Mouse (Mus musculus) forebrain, embryonic 10.5 days (tissue): ENCODE measurements around the gene Hbq1b. TPM values are rescaled to one million over a fixed set of nuclear protein-coding genes. Genes with fewer than 3 reads are reported as not detected.
A peak's percentile ranks its signal among the peaks of the same experiment; 100 is the strongest.
"Not testable (repeated sequence)": the region's sequence is repeated elsewhere in the genome, so short reads cannot be mapped to it uniquely, and the experiment has no call there.

Experiments used
- DNase-seq: peaks from one replicate; pipeline ENCODE4 v3.0.0-alpha.2; 2017; ENCODE audit warnings: low spot score; ENCODE audit errors: extremely low spot score
- H3K27ac ChIP-seq: fragments of 300-500 bp; sonication (generic); 2 replicates; pipeline ENCODE4 v1.5.1; 2016; ENCODE audit warnings: mild to moderate bottlenecking
- H3K27me3 ChIP-seq: fragments of 300-500 bp; sonication (generic); 2 replicates; pipeline ENCODE4 v1.6.1; 2016; ENCODE audit warnings: mild to moderate bottlenecking; ENCODE audit not compliant: poor library complexity, severe bottlenecking
- H3K36me3 ChIP-seq: fragments of 300-500 bp; sonication (generic); replicated peaks from 2 replicates; pipeline ENCODE4 v1.6.1; 2016; ENCODE audit warnings: mild to moderate bottlenecking, moderate library complexity
- H3K4me1 ChIP-seq: fragments of 300-500 bp; sonication (generic); 2 replicates; pipeline ENCODE4 v1.6.1; 2016
- H3K4me3 ChIP-seq: fragments of 300-500 bp; sonication (generic); 2 replicates; pipeline ENCODE4 v1.5.1; 2016; ENCODE audit warnings: mild to moderate bottlenecking, moderate library complexity
- H3K9me3 ChIP-seq: fragments of 300-500 bp; sonication (generic); 2 replicates; pipeline ENCODE4 v1.6.1; 2016; ENCODE audit warnings: mild to moderate bottlenecking, moderate library complexity
- WGBS: fragments of 180-500 bp; shearing (Covaris S2); methylation state at CpG from one replicate; pipeline ENCODE4 v1.1.7; 2016; 5-methylcytosine and 5-hydroxymethylcytosine counted together
- polyA plus RNA-seq: library from polyadenylated mRNA; unstranded; fragments of >200 nt; fragmentation: Nextera tagmentation; extraction: Ambion mirVana; gene quantifications from 2 replicates; pipeline ENCODE4 v1.2.1, GENCODE M21; 2016

Hbq1b gene
- polyA plus RNA-seq, 1 experiment from 2014 or later, result 10.1 TPM

DNA sequence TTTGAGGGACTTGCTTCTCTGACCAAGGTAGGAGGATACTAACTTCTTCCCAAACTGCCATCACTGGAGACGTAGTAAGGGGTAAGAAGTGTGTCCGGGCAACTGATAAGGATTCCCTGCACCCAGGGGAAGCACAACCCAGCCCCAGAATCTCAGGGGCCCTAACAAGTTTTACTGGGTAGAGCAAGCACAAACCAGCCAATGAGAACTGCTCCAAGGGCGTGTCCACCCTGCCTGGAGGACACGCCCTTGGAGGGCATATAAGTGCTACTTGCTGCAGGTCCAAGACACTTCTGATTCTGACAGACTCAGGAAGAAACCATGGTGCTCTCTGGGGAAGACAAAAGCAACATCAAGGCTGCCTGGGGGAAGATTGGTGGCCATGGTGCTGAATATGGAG is 9.4 kb downstream of the Hbq1b start, which contains the start of gene Hba-a2:
Hba-a2 (plus strand) TSS at position 287 of the 400 bp plus-strand sequence.
- not testable (repeated sequence) for H3K36me3 ChIP-seq, DNase-seq, H3K9me3 ChIP-seq, H3K27ac ChIP-seq, H3K4me3 ChIP-seq, H3K4me1 ChIP-seq
- no CpG with 5 or more reads among the region's 4 CpGs for WGBS
- peaks cover 12% of the 10 kb centered on the region for H3K27me3 ChIP-seq

DNA sequence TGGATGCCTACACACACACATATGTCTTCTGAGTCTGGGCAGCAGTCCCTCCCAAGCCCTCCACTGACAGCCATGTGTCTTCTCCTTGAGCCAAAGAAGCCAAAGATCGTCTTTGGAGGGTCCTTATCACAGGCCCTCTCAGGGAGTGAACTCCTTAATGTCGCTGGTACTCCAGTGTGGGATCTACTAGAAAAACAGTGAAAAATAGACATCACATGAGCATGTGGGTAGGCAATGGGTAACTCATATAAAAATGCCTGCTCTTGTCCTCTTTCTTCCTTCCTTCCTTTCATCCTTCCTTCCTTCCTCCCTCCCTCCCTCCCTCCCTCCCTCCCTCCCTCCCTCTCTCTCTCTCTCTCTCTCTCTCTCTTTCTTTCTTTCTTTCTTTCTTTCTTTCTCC is 10.7 kb downstream of the Hbq1b start:
- 51% methylated on average over 2 of the region's 2 CpGs for WGBS
- H3K27me3 ChIP-seq, result peaks cover 24% of the 10 kb centered on the region
- H3K4me3 ChIP-seq, H3K36me3 ChIP-seq, H3K27ac ChIP-seq, DNase-seq, H3K4me1 ChIP-seq, H3K9me3 ChIP-seq: not testable (repeated sequence)

DNA sequence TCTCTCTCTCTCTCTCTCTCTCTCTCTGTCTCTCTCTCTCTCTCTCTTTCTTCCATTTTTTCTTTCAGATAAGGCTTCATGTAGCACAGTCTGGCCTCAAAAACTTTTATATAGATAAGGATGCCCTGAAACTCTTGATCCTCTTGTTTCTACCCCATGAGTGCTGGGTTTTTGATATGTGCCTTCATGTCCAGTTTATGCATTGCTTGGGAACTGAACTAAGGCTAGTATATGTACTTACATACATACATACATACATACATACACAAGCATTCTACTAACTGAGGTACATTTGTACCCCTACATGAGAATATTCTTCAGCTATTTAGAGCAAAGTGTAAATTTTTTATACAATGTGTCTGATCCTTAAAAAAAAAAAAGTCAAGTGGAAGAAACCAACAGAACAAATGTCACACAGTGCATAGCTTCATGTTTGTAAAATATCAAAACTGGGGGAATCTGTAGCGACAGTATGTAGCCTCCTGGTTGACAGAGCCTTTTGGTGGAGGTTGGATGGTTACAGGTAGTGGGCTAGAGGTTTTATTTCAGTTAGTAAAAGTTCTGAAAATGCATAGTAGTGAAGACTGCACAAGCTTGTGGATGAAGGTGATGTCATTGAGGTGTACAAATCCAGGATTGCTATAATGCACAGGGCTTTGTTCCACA is 11.2 kb downstream of the Hbq1b start:
- no peak for DNase-seq

DNA sequence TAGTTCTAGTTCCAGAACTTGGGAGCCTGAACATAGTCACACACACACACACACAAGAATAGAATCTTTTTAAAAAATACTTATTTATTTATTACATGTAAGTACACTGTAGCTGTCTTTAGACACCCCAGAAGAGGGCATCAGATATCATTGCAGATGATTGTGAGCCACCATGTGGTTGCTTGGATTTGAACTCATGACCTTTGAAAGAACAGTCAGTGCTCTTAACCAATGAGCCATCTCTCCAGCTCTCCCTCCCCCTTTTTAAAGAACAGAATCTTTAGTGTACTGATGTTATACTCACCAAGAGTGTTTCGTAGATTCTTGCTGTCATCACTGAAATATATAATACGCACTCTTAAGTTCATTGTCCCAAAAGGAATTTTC is 11.8 kb downstream of the Hbq1b start:
- Histone ChIP-seq H3K4me3 (no peak overlapping the region), H3K27me3 (peaks cover 26% of the 10 kb centered on the region), H3K9me3 (no peaks in the 10 kb centered on the region), H3K27ac (no peak overlapping the region), H3K36me3 (no peaks in the 10 kb centered on the region), H3K4me1 (0 out of 2 replicates have a peak, but pooled peaks cover 3% of the 10 kb centered on the region)
- DNase-seq, result no peak
- WGBS, result 98% methylated on average over 2 of the region's 2 CpGs

More for the DNA sequence above, 11.2 kb downstream of the Hbq1b start:
- no peaks in the 10 kb centered on the region for H3K36me3 ChIP-seq
- no peak overlapping the region for H3K27ac ChIP-seq
- peaks cover 26% of the 10 kb centered on the region for H3K27me3 ChIP-seq
- H3K4me3 ChIP-seq, result no peak overlapping the region
- WGBS, result 83% methylated on average over 1 of the region's 1 CpGs
- 0 out of 2 replicates have a peak, but pooled peaks cover 3% of the 10 kb centered on the region for H3K4me1 ChIP-seq
- no peaks in the 10 kb centered on the region for H3K9me3 ChIP-seq

DNA sequence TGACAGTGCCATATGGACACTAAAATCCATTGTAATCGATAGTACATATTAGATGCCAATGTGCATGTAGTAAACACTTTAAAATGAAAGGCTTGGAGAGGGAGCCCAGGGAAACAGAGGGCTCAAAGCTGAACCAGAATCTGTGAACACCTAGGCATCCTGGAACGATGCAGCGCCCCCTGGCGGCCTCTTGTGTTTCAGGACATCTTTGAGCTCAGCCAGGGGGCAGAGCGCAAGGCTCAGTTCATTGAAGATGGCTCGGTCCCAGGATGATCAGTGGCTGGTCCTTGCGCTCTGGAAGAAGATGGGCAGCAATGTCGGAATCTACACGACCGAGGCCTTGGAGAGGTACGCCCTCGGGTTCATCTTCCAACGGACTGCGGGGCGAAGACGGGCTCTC is 13.1 kb downstream of the Hbq1b start, which contains the start of gene Hbq1a:
Hbq1a (plus strand) TSS at position 205 of the 400 bp plus-strand sequence.
- H3K9me3 ChIP-seq, H3K36me3 ChIP-seq, H3K27ac ChIP-seq, H3K4me1 ChIP-seq: not testable (repeated sequence)
- DNase-seq, result peak; percentile 62
- H3K27me3 ChIP-seq, result peaks cover 26% of the 10 kb centered on the region
- WGBS, result 7% methylated on average over 16 of the region's 16 CpGs
- peak within 1 kb of the TSS; percentile 36 for H3K4me3 ChIP-seq

DNA sequence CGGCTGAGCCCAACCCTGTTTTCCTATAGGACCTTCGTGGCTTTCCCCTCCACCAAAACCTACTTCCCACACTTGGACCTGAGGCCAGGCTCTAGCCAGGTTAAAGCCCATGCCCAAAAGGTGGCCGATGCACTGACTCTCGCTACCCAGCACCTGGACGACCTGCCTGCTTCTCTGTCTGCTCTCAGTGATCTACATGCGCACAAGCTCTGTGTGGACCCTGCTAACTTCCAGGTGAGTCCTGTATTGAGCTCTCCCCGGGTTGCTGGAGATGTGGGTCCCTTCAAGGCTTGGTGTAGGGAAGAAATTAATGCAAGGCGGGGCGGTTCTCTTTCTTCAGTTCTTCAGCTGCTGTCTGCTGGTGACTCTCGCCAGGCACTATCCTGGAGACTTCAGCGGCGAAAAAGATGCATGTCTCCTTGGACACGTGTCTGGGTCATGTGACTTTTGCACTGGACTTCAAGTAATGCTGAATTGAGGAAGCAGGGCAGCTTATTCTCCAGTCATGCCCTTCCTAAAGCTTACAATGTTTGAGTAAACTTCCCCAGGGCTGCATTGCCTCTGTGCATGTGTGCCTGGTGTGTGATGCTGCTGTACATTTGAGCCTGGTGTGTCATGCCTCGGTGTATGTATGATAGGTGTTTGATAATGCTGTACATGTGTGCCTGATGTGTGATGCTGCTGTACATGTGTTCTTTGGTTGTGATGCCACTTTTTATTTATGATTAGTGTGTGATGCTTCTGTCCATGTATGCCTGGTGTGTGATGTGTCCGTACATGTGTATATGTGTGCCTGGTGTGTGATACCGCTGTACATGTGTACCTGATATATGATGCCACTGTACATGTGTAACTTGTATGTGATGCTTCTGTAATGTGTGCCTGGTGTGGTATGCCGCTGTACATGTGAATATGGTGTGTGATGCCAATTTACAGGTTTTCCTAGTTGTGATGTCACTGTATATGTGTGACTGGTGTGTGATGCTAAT is 13.8 kb downstream of the Hbq1b start:
- peak overlapping the region; percentile 36 for H3K4me3 ChIP-seq
- 64% methylated on average over 16 of the region's 17 CpGs for WGBS

DNA sequence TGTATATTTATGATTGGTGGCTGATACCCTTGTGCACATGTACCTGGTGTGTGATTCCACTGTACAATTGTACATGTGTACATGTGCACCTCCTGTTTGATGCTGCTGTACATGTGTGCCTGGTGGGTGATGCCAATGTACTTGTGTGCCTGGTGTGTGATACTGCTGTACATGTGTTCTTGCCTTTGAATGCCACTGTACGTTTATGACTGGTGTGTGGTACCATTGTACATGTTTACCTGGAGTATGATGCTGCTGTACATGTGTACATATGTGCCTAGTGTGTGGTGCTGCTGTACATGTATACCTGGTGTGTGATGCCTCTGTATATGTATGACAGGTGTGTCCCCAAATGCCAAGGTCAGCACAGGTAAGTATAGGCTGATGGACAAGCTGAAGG is 14.7 kb downstream of the Hbq1b start:
- peaks cover 26% of the 10 kb centered on the region for H3K27me3 ChIP-seq
- 0 out of 2 replicates have a peak, but pooled peaks cover 3% of the 10 kb centered on the region for H3K4me1 ChIP-seq
- DNase-seq, result no peak
- H3K36me3 ChIP-seq, result no peaks in the 10 kb centered on the region
- no peak overlapping the region for H3K4me3 ChIP-seq
- no peak overlapping the region for H3K27ac ChIP-seq
- WGBS, result 82% methylated on average over 1 of the region's 1 CpGs
- H3K9me3 ChIP-seq, result no peaks in the 10 kb centered on the region

More for the DNA sequence above, 13.8 kb downstream of the Hbq1b start:
- H3K36me3 ChIP-seq, result no peaks in the 10 kb centered on the region
- no peaks in the 10 kb centered on the region for H3K9me3 ChIP-seq
- peaks cover 26% of the 10 kb centered on the region for H3K27me3 ChIP-seq
- H3K27ac ChIP-seq, result no peak overlapping the region
- 0 out of 2 replicates have a peak, but pooled peaks cover 3% of the 10 kb centered on the region for H3K4me1 ChIP-seq
- no peak for DNase-seq

DNA sequence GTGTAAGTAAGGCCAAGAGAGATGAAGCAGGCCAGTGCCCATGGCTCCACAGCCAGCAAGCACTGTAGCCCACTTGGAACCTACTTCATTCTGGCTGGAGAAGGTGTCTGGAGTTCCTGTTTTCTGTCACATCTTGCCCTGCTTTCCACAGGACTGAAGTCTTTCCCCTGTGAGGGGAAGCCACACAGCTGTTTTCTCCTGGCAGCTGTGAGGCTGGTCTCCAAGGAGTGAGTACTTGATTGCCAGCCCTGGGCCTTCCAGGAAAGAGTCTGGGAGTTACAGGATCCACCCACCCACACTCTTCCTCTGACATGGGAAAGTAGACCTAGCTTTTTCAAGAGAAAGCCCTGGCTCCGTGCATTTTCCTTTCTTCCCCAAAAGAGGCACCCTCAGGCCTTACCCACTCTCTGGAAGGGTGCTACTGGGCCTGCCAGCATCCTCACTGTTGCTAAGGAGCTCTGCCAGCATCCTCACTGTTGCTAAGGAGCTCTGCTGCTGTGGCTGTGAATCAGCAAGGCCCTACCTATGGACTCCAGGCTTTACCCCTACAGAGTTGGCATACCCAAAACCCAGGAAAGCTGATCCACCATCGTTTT is 16.2 kb downstream of the Hbq1b start:
- 0 out of 2 replicates have a peak, but pooled peaks cover 6% of the 10 kb centered on the region for H3K4me1 ChIP-seq

DNA sequence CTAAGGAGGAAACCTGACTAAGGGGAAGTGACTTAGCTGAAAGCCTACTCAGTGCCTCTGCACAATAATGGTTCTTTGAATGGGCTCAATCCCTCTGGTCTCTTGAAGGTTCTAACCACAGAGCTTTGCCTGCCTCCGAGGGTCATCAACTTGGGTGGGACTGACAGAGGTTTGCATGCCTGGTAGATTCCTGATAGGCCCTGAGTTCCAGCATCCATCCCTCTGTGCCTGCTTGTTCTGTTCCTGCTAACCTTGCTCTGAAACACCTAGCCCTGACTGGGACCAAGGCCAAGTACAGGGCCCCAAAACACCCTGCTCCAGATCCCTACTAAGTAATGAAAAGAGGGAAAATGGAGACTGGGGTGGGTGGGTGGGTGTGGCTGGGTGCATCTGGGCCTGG is 16.7 kb downstream of the Hbq1b start:
- DNase-seq, result no peak
- H3K27ac ChIP-seq, result no peak overlapping the region
- whole genome bisulfite sequencing, result 85% methylated on average over 1 of the region's 1 CpGs
- H3K4me1 ChIP-seq, result 0 out of 2 replicates have a peak, but pooled peaks cover 8% of the 10 kb centered on the region
- H3K36me3 ChIP-seq, result no peaks in the 10 kb centered on the region
- no peak overlapping the region for H3K4me3 ChIP-seq
- H3K27me3 ChIP-seq, result peaks cover 26% of the 10 kb centered on the region
- no peaks in the 10 kb centered on the region for H3K9me3 ChIP-seq

More for the DNA sequence above, 16.2 kb downstream of the Hbq1b start:
- WGBS, result 59% methylated on average over 2 of the region's 2 CpGs
- Histone ChIP-seq H3K36me3 (no peaks in the 10 kb centered on the region), H3K9me3 (no peaks in the 10 kb centered on the region), H3K27me3 (peaks cover 26% of the 10 kb centered on the region), H3K27ac (no peak overlapping the region), H3K4me3 (no peak overlapping the region)
- no peak for DNase-seq

DNA sequence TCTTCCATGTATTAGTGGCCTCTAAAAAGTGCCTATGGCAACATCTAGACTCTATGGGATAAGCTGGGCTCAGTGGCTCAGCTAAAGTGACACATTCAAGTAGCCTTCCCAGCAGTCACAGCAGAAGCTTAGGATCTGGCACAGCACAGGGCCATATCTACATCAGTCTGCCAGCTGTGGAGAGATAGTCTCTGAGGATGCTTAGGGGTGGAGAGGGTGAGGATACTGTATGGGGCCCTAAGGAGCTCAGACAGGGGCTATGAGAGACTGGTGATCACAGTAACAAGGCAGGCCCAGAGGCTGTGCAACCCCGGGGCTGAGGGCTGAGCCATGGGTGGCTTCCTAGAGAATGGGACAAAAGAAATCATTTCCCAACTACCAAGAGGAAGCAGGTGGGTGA is 20.2 kb downstream of the Hbq1b start:
- no peak for DNase-seq

DNA sequence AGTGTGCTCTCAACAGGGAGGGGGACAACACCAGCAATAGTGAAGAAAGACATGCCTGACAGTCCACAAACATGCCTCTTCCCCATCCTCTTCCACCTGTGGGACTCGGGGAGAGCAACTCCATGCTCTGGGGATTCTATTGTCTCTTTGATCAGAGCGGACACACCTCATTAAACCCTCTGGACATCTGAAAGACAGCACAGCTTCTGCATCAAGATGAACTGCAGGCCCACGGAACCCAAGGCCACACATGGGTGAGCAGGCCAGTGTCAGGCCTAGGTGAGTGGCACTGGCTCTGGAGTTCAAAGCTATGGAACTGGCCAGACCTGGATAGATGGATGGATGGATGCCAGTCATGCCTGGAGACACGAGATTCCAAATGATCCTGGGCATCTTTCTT is 22.7 kb downstream of the Hbq1b start:
- Histone ChIP-seq H3K4me3 (no peak overlapping the region), H3K27ac (no peak overlapping the region), H3K27me3 (no peaks in the 10 kb centered on the region), H3K36me3 (no peaks in the 10 kb centered on the region), H3K9me3 (no peaks in the 10 kb centered on the region), H3K4me1 (0 out of 2 replicates have a peak, but pooled peaks cover 5% of the 10 kb centered on the region)
- DNase-seq, result no peak
- 57% methylated on average over 4 of the region's 4 CpGs for WGBS

More for the DNA sequence above, 20.2 kb downstream of the Hbq1b start:
- 70% methylated on average over 1 of the region's 1 CpGs for WGBS
- Histone ChIP-seq H3K27me3 (peaks cover 6% of the 10 kb centered on the region), H3K36me3 (no peaks in the 10 kb centered on the region), H3K27ac (no peak overlapping the region), H3K4me1 (0 out of 2 replicates have a peak, but pooled peaks cover 5% of the 10 kb centered on the region), H3K4me3 (no peak overlapping the region), H3K9me3 (no peaks in the 10 kb centered on the region)

DNA sequence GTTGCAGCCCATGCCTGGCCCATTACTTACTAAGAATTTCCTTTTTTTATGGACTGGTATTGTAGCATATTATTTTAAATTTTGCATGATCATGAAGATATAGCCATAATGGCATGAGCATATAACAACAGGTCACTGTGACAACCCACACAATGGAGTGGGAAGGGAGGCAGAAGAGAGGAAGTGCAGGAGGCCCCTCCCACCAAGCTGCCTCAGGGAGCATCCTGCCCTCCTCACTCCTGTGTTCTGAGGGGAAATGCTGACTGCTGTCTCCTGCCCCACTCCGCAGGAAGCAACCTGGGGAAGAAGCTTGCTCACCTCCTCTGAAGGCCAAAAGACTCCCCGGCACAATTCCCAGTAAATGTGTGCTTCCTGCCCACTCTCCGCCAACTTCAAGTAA is 23.2 kb downstream of the Hbq1b start:
- Histone ChIP-seq H3K9me3 (no peaks in the 10 kb centered on the region), H3K27me3 (no peaks in the 10 kb centered on the region), H3K4me1 (0 out of 2 replicates have a peak, but pooled peaks cover 5% of the 10 kb centered on the region), H3K36me3 (no peaks in the 10 kb centered on the region), H3K4me3 (no peak overlapping the region), H3K27ac (no peak overlapping the region)
- 67% methylated on average over 3 of the region's 3 CpGs for WGBS
- no peak for DNase-seq
